Mouse (Mus musculus) fat pad, adult 2 months (tissue): ENCODE data around the gene Diexf.

ENCODE experiments used
- DNase-seq: peaks from one replicate; pipeline ENCODE4 v3.0.0-alpha.2; 2011; ENCODE audit warnings: low read depth, low spot score; ENCODE audit errors: extremely low read depth

Gene Diexf

GRCm38 (mm10) chr1:193141118-193141517 is 11.0 kb upstream of the Diexf start:
- DNase-seq: peak; percentile 42

DNA sequence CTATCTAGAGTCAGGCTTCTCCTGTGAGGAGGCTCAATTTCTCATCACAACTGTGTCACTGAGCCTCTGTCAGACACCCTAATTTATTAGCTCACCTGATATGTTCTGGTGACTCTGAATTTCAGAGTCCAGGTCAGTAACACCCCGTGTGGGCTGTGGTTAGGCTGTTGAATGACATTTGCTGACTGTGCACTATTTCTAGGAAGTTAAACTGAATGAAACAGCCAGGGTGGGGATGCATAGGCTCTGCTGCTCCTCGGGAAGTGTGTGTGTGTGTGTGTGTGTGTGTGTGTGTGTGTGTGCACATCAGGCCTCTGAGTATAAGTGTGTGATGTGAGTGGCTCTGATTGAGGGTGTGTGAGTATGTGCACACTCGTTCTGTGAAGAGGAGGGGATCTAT is 8.6 kb upstream of the Diexf start:
- DNase-seq: no peak

- DNase-seq: no peak
These were observed 8.0 kb upstream of the Diexf start for GRCm38 (mm10) chr1:193138087-193138486.

DNA sequence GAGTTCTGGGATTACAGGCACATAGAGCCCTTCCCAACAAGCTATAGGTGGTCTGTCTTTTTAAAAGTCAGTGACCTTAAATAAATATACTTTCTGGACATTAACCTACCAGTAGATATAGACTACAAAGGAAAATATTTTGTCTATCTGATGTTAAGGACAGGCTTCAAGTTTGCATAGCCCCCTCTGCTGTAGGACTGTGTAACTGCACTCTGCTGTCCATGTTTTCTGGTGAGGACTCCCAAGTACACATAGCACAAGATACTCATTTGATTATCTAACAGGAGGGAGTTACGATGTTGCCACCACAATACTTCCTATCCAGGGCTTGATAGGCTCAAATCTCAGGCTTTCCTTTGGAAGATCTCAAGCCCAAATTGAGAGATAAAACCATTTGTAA is 3.7 kb upstream of the Diexf start:
- no peak for DNase-seq

- no peak for DNase-seq
These were observed 2.3 kb upstream of the Diexf start for GRCm38 (mm10) chr1:193132385-193132784.

- no peak for DNase-seq
These were observed 1.4 kb upstream of the Diexf start for GRCm38 (mm10) chr1:193131311-193131948.

GRCm38 (mm10) chr1:193130839-193131238 is 767 bp upstream of the Diexf start:
- no peak for DNase-seq

DNA sequence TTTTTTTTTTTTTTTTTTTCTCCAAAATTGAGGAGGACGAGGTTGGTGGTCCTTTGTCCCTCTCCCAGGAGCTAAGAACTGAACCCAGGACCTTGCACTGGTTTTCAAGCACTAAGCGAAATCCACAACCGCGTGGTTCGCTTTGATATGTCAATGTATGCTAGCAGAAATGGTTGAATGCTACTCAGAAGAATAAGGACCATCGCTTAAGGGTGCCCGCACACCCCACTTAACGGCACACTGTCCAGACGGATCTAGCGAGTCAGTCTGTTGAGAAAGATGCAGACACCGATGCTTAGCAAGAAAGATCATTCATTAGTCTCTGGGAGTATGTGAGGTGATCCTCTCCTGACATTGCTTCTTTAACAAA is 369 bp upstream of the Diexf start:
- no peak for DNase-seq

DNA sequence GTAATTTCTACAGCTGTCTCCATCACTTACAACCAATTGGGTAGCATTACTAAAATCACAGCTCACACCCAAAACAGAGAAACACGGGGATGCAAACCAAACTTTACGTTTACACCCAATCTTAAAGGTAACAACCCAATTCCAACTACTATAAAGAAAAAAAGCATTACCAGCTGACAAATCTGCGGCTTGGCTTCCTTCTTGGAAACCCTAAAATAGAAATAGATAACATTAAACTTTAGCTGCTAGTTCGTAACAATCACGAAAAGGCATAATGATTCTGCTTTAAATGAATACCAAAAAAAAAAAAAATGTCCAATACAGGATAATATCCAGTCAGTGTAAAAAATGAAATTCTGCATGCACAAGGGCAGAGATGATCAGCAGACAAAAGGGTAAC is 751 bp downstream of the Diexf start:
- no peak for DNase-seq

DNA sequence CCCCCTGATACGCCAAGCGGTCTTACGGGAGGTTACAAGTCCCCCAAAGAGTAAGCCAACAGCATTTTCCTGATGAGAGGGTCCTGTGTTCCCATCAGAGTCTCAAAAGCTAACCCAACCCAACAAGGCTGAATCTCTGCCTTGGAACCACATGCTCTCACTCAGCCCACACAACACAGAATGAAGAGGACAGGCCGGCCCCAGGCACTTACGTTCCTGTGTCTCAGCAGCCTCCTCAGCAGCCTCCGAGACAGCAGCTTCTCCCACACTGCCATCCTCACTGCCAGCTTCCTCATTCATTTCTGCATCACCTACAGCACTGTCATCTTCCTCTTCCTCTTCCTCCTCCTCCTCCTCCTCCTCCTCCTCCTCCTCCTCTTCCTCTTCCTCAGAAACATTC is 2.0 kb downstream of the Diexf start:
- DNase-seq: no peak

- DNase-seq: no peak
These were observed 4.2 kb downstream of the Diexf start for GRCm38 (mm10) chr1:193125835-193126234.

- DNase-seq: no peak
These were observed 6.8 kb downstream of the Diexf start for GRCm38 (mm10) chr1:193123290-193123689.

DNA sequence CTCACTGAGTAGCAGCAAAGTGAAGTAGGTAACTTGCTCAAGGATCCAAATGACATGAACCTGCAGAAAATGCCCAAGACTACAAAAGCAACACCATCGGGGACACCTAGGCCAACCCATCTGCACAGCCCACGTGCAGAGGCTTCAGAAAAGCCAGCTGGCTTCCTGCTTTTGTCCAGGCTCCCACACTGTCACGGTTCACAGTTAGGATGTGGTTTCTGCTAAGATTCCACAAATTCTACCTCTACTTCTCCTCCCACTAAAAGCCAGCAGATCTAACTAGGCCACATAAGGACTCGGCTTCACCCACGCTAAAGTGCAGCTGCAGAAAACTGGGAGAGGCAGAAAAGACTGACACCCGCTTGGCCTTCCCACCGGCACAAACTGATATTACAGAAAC is 7.3 kb downstream of the Diexf start:
- no peak for DNase-seq

GRCm38 (mm10) chr1:193112093-193112492 is 18.0 kb downstream of the Diexf start:
- DNase-seq: no peak

DNA sequence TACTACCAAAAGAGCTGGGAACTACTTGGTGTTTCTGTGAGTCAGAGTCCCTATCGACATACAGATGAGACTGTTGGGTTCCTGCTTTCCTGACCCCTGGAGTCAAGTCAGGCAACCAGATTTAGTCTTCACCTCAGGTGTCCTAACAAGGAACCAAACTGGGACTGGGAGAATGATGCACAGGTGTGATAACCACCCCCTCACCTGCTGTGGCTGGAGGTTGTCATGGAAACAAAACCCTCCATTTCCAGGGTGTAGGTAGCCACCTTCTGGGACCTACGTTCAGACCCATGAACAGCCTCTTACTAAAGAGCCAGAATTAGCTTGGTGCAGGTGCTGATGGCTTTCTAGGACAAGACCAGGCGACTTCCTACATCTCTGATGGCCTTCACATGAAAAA is 27.1 kb downstream of the Diexf start:
- no peak for DNase-seq

DNA sequence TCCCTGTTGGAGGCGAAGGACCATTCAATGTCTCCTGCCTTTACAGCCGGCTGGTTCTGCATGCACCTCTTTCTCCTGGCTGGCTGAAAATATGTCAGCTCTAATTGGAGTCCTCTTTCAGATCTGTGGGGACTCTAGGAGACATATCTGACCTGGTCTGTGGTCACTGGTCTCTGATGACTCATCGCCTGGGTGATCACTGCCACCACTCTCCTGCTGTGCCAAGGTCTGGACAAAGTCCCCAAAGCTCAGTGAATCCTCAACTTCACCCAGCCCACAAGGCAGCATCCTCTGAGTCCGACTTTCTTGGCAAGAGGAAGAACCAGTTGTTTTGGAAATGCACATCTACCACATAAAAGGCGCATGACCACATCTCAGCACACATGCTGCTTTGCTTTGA is 27.5 kb downstream of the Diexf start:
- no peak for DNase-seq

DNA sequence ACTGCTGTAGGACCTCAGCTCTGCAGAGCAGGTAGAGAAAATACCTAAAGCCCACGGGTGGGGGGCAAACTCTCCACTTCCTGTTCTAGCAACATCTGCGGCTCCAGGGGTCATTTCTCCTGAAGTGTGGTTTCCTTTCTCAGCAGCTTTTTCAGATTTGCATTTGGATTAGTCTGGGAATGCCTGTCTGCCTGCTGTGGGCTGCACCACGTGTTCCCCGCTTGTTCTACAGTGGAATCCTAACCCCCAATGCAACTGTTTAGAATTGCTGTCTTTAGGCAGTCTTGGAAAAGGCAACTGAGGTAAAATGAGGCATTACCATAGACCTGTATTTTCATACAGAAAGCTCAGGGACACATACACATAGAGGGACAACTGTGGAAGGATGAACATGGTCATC is 28.0 kb downstream of the Diexf start:
- DNase-seq: no peak

DNA sequence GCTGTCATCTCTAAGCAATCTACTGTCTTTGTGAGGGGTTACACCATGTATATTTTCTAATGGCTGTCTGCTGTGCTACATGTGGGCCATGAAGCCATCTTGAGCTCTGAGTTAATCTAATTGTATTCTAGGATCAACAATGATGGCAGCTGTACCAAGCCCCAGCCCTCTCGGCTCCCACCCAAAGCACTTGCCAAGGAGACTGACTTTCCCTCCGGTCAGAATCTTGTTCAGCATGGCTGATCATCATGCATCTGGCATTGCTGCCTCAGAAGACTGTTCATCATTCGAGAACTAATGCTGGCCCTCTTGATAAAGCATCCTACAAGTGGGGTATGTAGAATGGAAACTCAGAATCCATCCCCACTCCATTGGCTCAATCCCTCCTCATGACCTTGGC is 31.1 kb downstream of the Diexf start:
- DNase-seq: no peak

DNA sequence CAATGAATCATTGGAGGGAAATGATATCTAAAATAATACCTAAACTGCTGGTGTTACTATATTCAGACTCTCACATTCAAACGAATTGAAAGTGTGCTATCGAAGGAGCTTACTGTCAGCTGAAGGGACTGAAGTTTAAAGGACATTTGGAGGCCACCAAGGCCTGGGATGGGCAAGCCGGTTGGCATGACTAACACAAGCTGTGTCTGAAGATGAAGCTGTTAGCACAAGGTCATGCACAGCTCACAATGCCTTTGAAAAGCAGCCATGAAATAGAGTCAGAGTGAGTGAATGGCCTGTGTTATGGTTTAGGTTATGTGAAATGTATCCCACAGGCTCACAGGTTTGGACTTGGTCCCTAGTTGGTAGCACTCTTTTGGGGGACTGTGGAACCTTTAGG is 36.5 kb downstream of the Diexf start:
- DNase-seq: no peak

- no peak for DNase-seq
These were observed 37.3 kb downstream of the Diexf start for GRCm38 (mm10) chr1:193092771-193093170.

DNA sequence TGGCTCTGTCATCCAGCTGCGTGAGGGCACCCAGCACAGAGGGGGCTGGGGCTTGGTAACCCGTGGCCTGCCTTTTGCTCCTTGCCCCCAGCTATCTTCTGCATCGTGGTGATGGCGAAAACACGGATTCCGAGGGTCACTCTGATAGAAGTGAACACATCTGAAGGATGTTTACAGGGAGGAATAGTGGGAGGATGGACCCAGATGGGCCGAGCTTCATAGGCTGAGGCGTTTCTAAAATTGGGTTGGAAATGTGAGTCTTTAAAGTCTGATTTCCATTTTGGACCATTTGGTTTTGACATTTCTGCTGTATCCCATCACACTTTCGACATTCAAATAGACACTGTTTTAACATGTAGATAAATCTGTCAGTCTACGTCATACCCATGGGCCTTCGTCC is 39.2 kb downstream of the Diexf start:
- no peak for DNase-seq

- DNase-seq: peak; percentile 74
These were observed 39.7 kb downstream of the Diexf start for GRCm38 (mm10) chr1:193090211-193090871.

DNA sequence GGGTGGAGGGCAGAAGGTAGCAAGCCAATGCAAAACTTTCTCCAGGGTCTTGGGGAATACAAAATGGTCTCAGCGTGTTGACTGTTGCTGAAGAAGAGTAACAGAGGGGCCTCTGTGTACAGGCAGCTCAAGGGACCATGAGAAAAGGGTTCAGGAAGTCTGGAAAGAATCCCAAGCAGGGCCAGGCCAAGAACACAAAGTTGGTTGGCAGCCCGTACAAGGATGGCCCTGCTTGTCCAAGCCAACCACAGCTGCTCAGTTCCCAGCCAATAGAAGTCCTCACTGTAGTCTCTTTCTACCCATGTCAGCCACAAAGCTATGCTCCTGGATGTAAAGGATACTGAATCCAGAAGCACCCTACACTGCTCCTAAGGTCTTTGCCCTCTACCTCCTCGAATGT is 40.4 kb downstream of the Diexf start:
- DNase-seq: no peak
